Mouse (Mus musculus): ENCODE measurements around the gene Rbm45.

DNA sequence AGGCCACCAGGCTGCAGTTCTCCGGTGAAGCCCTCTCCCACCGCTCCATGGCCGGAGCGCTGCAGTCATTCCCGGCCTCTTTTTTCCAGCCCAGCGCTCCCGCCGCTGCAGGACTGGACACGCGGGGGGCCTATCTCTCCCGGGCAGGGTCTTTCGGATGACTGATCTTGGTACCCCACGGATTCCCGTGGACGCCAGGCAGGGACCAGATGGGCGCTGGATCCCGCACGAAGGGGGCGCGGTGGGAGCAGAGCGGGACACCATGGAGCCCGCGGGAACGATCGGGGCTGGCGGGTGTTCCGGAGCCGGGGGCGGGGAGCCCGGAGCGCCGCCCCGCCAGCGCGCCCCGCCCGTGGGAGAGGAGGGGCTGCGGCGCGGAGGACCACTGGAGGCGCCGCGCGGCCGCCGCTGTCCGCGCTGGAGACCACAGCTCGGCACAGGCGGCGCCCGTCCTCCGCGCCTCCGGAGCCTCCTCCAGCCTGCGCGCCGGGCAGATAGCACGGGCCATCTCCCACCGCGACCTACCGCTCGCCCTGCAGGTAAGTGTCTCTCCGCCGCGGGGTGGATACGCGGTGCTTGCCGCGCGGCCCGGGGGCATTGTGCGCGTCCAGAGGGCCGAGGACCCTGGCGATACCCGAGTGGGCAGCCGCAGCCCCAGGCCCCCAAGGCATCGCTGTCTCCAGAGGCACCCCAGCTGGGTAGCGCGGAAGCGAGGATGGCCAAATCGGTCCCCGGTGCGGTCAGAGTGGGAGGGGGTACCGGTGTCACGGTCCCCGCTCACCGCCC, 36.6 kb downstream of the Rbm45 start, which contains the start of gene Osbpl6:
- TF ChIP-seq CTCF (IDR thresholded peaks at IDR 0.05; ENCODE audit: borderline replicate concordance, control insufficient read depth, extremely low read depth, insufficient read depth, low read length, poor library complexity) (no peak), POLR2A (IDR thresholded peaks at IDR 0.05; ENCODE audit: control insufficient read depth, extremely low read depth, insufficient read depth, low read length, poor library complexity) (no peak)

All from thymus, adult 2 months (tissue).